Mouse (Mus musculus): ENCODE data around the gene Syne1. TPM values are rescaled to one million over a fixed set of nuclear protein-coding genes. Genes with fewer than 3 reads are reported as not detected.

Gene Syne1
- 100 to 1,000 TPM; 272 to 326 (median 297) TPM for total RNA-seq (2022)

- DNase-seq (ENCODE audit: low spot score in 2 of 2): no peak
Observed at GRCm38 (mm10) chr10:5551382-5551781, at the start of gene Syne1. Gene Syne1, minus strand, starts transcription at chr10:5551482.

- DNase-seq (ENCODE audit: low spot score in 2 of 2): peak; percentile 33 to 74
Observed at GRCm38 (mm10) chr10:5600123-5600522, 48.8 kb upstream of the Syne1 start.

- no peak for DNase-seq (ENCODE audit: low spot score in 2 of 2)
Observed at GRCm38 (mm10) chr10:5596559-5596958, 45.3 kb upstream of the Syne1 start.

GRCm38 (mm10) chr10:5594457-5594856 lies 43.2 kb upstream of the Syne1 start:
- no peak for DNase-seq (ENCODE audit: low spot score in 2 of 2)

- no peak for DNase-seq (ENCODE audit: low spot score in 2 of 2)
Observed at GRCm38 (mm10) chr10:5593464-5593863, 42.2 kb upstream of the Syne1 start, which contains the start of gene Myct1. Gene Myct1, plus strand, starts transcription at chr10:5593775.

- DNase-seq (ENCODE audit: low spot score in 2 of 2): no peak
Observed at GRCm38 (mm10) chr10:5591996-5592395, 40.7 kb upstream of the Syne1 start.

- DNase-seq (ENCODE audit: low spot score in 2 of 2): no peak
Observed at GRCm38 (mm10) chr10:5591061-5591460, 39.8 kb upstream of the Syne1 start.

- no peak for DNase-seq (ENCODE audit: low spot score in 2 of 2)
Observed at GRCm38 (mm10) chr10:5573328-5573727, 22.0 kb upstream of the Syne1 start.

GRCm38 (mm10) chr10:5571332-5571731 lies 20.1 kb upstream of the Syne1 start:
- no peak for DNase-seq (ENCODE audit: low spot score in 2 of 2)

GRCm38 (mm10) chr10:5570059-5570458 lies 18.8 kb upstream of the Syne1 start:
- DNase-seq (ENCODE audit: low spot score in 2 of 2): no peak

- no peak for DNase-seq (ENCODE audit: low spot score in 2 of 2)
Observed at GRCm38 (mm10) chr10:5568991-5569390, 17.7 kb upstream of the Syne1 start.

GRCm38 (mm10) chr10:5561706-5562105 lies 10.4 kb upstream of the Syne1 start:
- DNase-seq (ENCODE audit: low spot score in 2 of 2): no peak

GRCm38 (mm10) chr10:5560526-5560925 lies 9.2 kb upstream of the Syne1 start:
- DNase-seq (ENCODE audit: low spot score in 2 of 2): no peak

GRCm38 (mm10) chr10:5558808-5559207 lies 7.5 kb upstream of the Syne1 start:
- DNase-seq (ENCODE audit: low spot score in 2 of 2): no peak

GRCm38 (mm10) chr10:5554941-5555340 lies 3.7 kb upstream of the Syne1 start:
- DNase-seq (ENCODE audit: low spot score in 2 of 2): peak in 1 of 2 experiments; percentile 16

GRCm38 (mm10) chr10:5550168-5551021 lies 887 bp downstream of the Syne1 start:
- DNase-seq (ENCODE audit: low spot score in 2 of 2): peak; percentile 46 to 48

- no peak for DNase-seq (ENCODE audit: low spot score in 2 of 2)
Observed at GRCm38 (mm10) chr10:5549871-5550167, 1.5 kb downstream of the Syne1 start.

- no peak for DNase-seq (ENCODE audit: low spot score in 2 of 2)
Observed at GRCm38 (mm10) chr10:5548651-5549050, 2.6 kb downstream of the Syne1 start.

GRCm38 (mm10) chr10:5547769-5548168 lies 3.5 kb downstream of the Syne1 start:
- no peak for DNase-seq (ENCODE audit: low spot score in 2 of 2)

GRCm38 (mm10) chr10:5546428-5546827 lies 4.9 kb downstream of the Syne1 start:
- no peak for DNase-seq (ENCODE audit: low spot score in 2 of 2)

- DNase-seq (ENCODE audit: low spot score in 2 of 2): peak; percentile 51 to 72
Observed at GRCm38 (mm10) chr10:5528284-5528683, 23.0 kb downstream of the Syne1 start.

- DNase-seq (ENCODE audit: low spot score in 2 of 2): no peak
Observed at GRCm38 (mm10) chr10:5527634-5528033, 23.6 kb downstream of the Syne1 start.

- DNase-seq (ENCODE audit: low spot score in 2 of 2): no peak
Observed at GRCm38 (mm10) chr10:5522904-5523303, 28.4 kb downstream of the Syne1 start.
